Mouse (Mus musculus): ENCODE measurements around the gene Ppp3ca. TPM values are rescaled to one million over a fixed set of nuclear protein-coding genes. Genes with fewer than 3 reads are reported as not detected.
A peak's percentile ranks its signal among the peaks of the same experiment; 100 is the strongest.

The Ppp3ca gene
- 92.2 TPM for polyA plus RNA-seq (2021)

- no peaks in the 10 kb centered on the region for H3K27me3 ChIP-seq
- in situ Hi-C loops (cut with MboI; ENCODE audit: low pct_unique_long_range_greater_than_20kb) = loop anchor here (5.0 to 25.0 kb wide), 8 partner anchors 205 to 1082 kb away; no protein-coding TSS in a partner anchor
- DNase-seq (ENCODE audit: low read depth, low spot score) (no peak), ATAC-seq (no peak)
- POLR2A ChIA-PET = interaction anchor here (0.7 to 1.3 kb wide), 4 partner anchors 36 to 597 kb away, joined by 3 read pairs; no protein-coding TSS in a partner anchor
- TF ChIP-seq CTCF (IDR thresholded peaks at IDR 0.05) = no peak
- CTCF ChIA-PET = interaction anchor here (0.7 to 2.3 kb wide), 4 partner anchors 9 to 748 kb away, joined by 3 to 9 read pairs (median 3); no protein-coding TSS in a partner anchor
Observed at GRCm38 (mm10) chr3:136670110-136670359, at the start of gene Ppp3ca. Gene Ppp3ca (plus strand): TSS chr3:136670124.

- DNase-seq (ENCODE audit: low read depth, low spot score) (peak; percentile 87), ATAC-seq (peak; percentile 97)
- no peak for TF ChIP-seq CTCF (IDR thresholded peaks at IDR 0.05)
- ChIA-PET CTCF (no interaction called here), POLR2A (no interaction called here)
- in situ Hi-C loops (cut with MboI; ENCODE audit: low pct_unique_long_range_greater_than_20kb) = no loop called here
- H3K27me3 ChIP-seq = no peaks in the 10 kb centered on the region
Observed at GRCm38 (mm10) chr3:136640544-136641230, 29.2 kb upstream of the Ppp3ca start.

- ChIA-PET CTCF (interaction anchor here (1.0 kb wide), 1 partner anchor 18 kb away, joined by 4 read pairs; no protein-coding TSS in a partner anchor), POLR2A (interaction anchor here (0.5 kb wide), 1 partner anchor 16 kb away, joined by 3 read pairs; no protein-coding TSS in a partner anchor)
- no peak for TF ChIP-seq CTCF (IDR thresholded peaks at IDR 0.05)
- ATAC-seq (peak; percentile 47), DNase-seq (ENCODE audit: low read depth, low spot score) (no peak)
- H3K27me3 ChIP-seq = no peaks in the 10 kb centered on the region
- in situ Hi-C loops (cut with MboI; ENCODE audit: low pct_unique_long_range_greater_than_20kb) = loop anchor here (25.0 kb wide), 1 partner anchor 214 kb away; no protein-coding TSS in a partner anchor
Observed at GRCm38 (mm10) chr3:136650966-136651365, 19.0 kb upstream of the Ppp3ca start.

- H3K27me3 ChIP-seq = no peaks in the 10 kb centered on the region
- ChIA-PET POLR2A (interaction anchor here (0.9 kb wide), 1 partner anchor 10 kb away, joined by 5 read pairs; no protein-coding TSS in a partner anchor), CTCF (no interaction called here)
- in situ Hi-C loops (cut with MboI; ENCODE audit: low pct_unique_long_range_greater_than_20kb) = loop anchor here (25.0 kb wide), 1 partner anchor 214 kb away; no protein-coding TSS in a partner anchor
- no peak for DNase-seq (ENCODE audit: low read depth, low spot score)
- no peak for TF ChIP-seq CTCF (IDR thresholded peaks at IDR 0.05)
- no peak for ATAC-seq
Observed at GRCm38 (mm10) chr3:136651496-136651895, 18.4 kb upstream of the Ppp3ca start.

- DNase-seq (ENCODE audit: low read depth, low spot score) (peak; percentile 39), ATAC-seq (no peak)
- ChIA-PET POLR2A (interaction anchor here (0.5 to 0.6 kb wide), 2 partner anchors 71 to 177 kb away, joined by 3 to 4 read pairs; no protein-coding TSS in a partner anchor), CTCF (no interaction called here)
- H3K27me3 ChIP-seq = no peaks in the 10 kb centered on the region
- in situ Hi-C loops (cut with MboI; ENCODE audit: low pct_unique_long_range_greater_than_20kb) = loop anchor here (25.0 kb wide), 1 partner anchor 219 kb away; no protein-coding TSS in a partner anchor
- no peak for TF ChIP-seq CTCF (IDR thresholded peaks at IDR 0.05)
Observed at GRCm38 (mm10) chr3:136656460-136657035, 13.4 kb upstream of the Ppp3ca start.

GRCm38 (mm10) chr3:136658681-136659080 is 11.2 kb upstream of the Ppp3ca start:
- ChIA-PET CTCF (interaction anchor here (2.0 kb wide), 1 partner anchor 10 kb away, joined by 9 read pairs; the partner anchor contains the start of gene Ppp3ca), POLR2A (interaction anchor here (0.7 to 1.0 kb wide), 2 partner anchors 10 to 955 kb away, joined by 3 to 4 read pairs; no protein-coding TSS in a partner anchor)
- DNase-seq (ENCODE audit: low read depth, low spot score) (no peak), ATAC-seq (no peak)
- no peaks in the 10 kb centered on the region for H3K27me3 ChIP-seq
- no peak for TF ChIP-seq CTCF (IDR thresholded peaks at IDR 0.05)
- in situ Hi-C loops (cut with MboI; ENCODE audit: low pct_unique_long_range_greater_than_20kb) = loop anchor here (25.0 kb wide), 1 partner anchor 221 kb away; no protein-coding TSS in a partner anchor

- ATAC-seq = no peak
- ChIA-PET POLR2A (no interaction called here), CTCF (no interaction called here)
- no peak for DNase-seq (ENCODE audit: low read depth, low spot score)
- no peak for TF ChIP-seq CTCF (IDR thresholded peaks at IDR 0.05)
- in situ Hi-C loops (cut with MboI; ENCODE audit: low pct_unique_long_range_greater_than_20kb) = loop anchor here (10.0 to 25.0 kb wide), 2 partner anchors 228 to 930 kb away; no protein-coding TSS in a partner anchor
- no peaks in the 10 kb centered on the region for H3K27me3 ChIP-seq
Observed at GRCm38 (mm10) chr3:136665119-136665518, 4.8 kb upstream of the Ppp3ca start.

- CTCF ChIA-PET = interaction anchor here (0.9 to 2.3 kb wide), 3 partner anchors 9 to 238 kb away, joined by 4 to 9 read pairs (median 4); no protein-coding TSS in a partner anchor
Observed at GRCm38 (mm10) chr3:136668072-136668471, 1.9 kb upstream of the Ppp3ca start.

GRCm38 (mm10) chr3:136669231-136670109 is 454 bp upstream of the Ppp3ca start:
- CTCF ChIA-PET = interaction anchor here (0.7 to 2.3 kb wide), 8 partner anchors 8 to 748 kb away, joined by 3 to 9 read pairs (median 3); no protein-coding TSS in a partner anchor
- in situ Hi-C loops (cut with MboI; ENCODE audit: low pct_unique_long_range_greater_than_20kb) = loop anchor here (5.0 to 25.0 kb wide), 9 partner anchors 205 to 1083 kb away; no protein-coding TSS in a partner anchor
- no peaks in the 10 kb centered on the region for H3K27me3 ChIP-seq
- ATAC-seq (peak; percentile 93), DNase-seq (ENCODE audit: low read depth, low spot score) (peak; percentile 96)
- TF ChIP-seq CTCF (IDR thresholded peaks at IDR 0.05) = no peak
- POLR2A ChIA-PET = interaction anchor here (0.6 to 1.8 kb wide), 9 partner anchors 10 to 597 kb away, joined by 3 to 7 read pairs (median 3); no protein-coding TSS in a partner anchor

More at GRCm38 (mm10) chr3:136668072-136668471, 1.9 kb upstream of the Ppp3ca start:
- no peak for TF ChIP-seq CTCF (IDR thresholded peaks at IDR 0.05)
- in situ Hi-C loops (cut with MboI; ENCODE audit: low pct_unique_long_range_greater_than_20kb) = loop anchor here (10.0 to 25.0 kb wide), 2 partner anchors 231 to 933 kb away; no protein-coding TSS in a partner anchor
- POLR2A ChIA-PET = interaction anchor here (0.6 to 1.8 kb wide), 3 partner anchors 8 to 94 kb away, joined by 3 to 5 read pairs (median 3); no protein-coding TSS in a partner anchor
- ATAC-seq (no peak), DNase-seq (ENCODE audit: low read depth, low spot score) (no peak)
- no peaks in the 10 kb centered on the region for H3K27me3 ChIP-seq

Data from Patski (cell line).